Mouse (Mus musculus): ENCODE results near the gene Ms4a1. TPM values are rescaled to one million over a fixed set of nuclear protein-coding genes. Genes with fewer than 3 reads are reported as not detected.

Ms4a1 gene
- polyA plus RNA-seq, 1 experiment from 2014 or later, result 3.3 TPM

- WGBS (ENCODE audit: insufficient replicate concordance), result 55% methylated on average over 5 of the region's 5 CpGs
- Histone ChIP-seq H3K36me3 (replicated peaks; ENCODE audit: insufficient read depth, low read length) (no peaks in the 10 kb centered on the region), H3K4me2 (ENCODE audit: low read depth, low read length) (no peak overlapping the region), H3K9me3 (ENCODE audit: low read length) (no peaks in the 10 kb centered on the region), H3K4me3 (ENCODE audit: low read depth, low read length) (no peak overlapping the region), H3K27ac (ENCODE audit: low read depth) (no peak overlapping the region), H3K4me1 (ENCODE audit: insufficient read depth) (peaks cover 14% of the 10 kb centered on the region), H3K9ac (replicated peaks) (no peak overlapping the region), H3K27me3 (ENCODE audit: insufficient read depth, low read length) (no peaks in the 10 kb centered on the region)
- ATAC-seq (no peak), DNase-seq (no peak)
- TF ChIP-seq EP300 (IDR thresholded peaks at IDR 0.05; ENCODE audit: low read depth) (no peak), CTCF (IDR thresholded peaks at IDR 0.05; ENCODE audit: low read depth) (no peak)
Observed at GRCm38 (mm10) chr19:11234921-11235735, 30.9 kb downstream of the Ms4a1 start.

- Histone ChIP-seq H3K4me1 (ENCODE audit: insufficient read depth) (peaks cover 14% of the 10 kb centered on the region), H3K9ac (replicated peaks) (no peak overlapping the region), H3K27ac (ENCODE audit: low read depth) (no peak overlapping the region), H3K36me3 (replicated peaks; ENCODE audit: insufficient read depth, low read length) (no peaks in the 10 kb centered on the region), H3K9me3 (ENCODE audit: low read length) (no peaks in the 10 kb centered on the region), H3K4me3 (ENCODE audit: low read depth, low read length) (no peak overlapping the region), H3K27me3 (ENCODE audit: insufficient read depth, low read length) (no peaks in the 10 kb centered on the region), H3K4me2 (ENCODE audit: low read depth, low read length) (no peak overlapping the region)
- ATAC-seq (no peak), DNase-seq (no peak)
- no peak for TF ChIP-seq EP300 (IDR thresholded peaks at IDR 0.05; ENCODE audit: low read depth)
- no peak for TF ChIP-seq CTCF (IDR thresholded peaks at IDR 0.05; ENCODE audit: low read depth)
- 55% methylated on average over 5 of the region's 5 CpGs for WGBS (ENCODE audit: insufficient replicate concordance)
Observed at GRCm38 (mm10) chr19:11234244-11234643, 31.8 kb downstream of the Ms4a1 start.

- DNase-seq (no peak), ATAC-seq (no peak)
- TF ChIP-seq CTCF (IDR thresholded peaks at IDR 0.05; ENCODE audit: low read depth), result no peak
- TF ChIP-seq EP300 (IDR thresholded peaks at IDR 0.05; ENCODE audit: low read depth), result no peak
- peaks cover 14% of the 10 kb centered on the region for H3K4me1 ChIP-seq (ENCODE audit: insufficient read depth)
- no peaks in the 10 kb centered on the region for H3K36me3 ChIP-seq (replicated peaks; ENCODE audit: insufficient read depth, low read length)
- WGBS (ENCODE audit: insufficient replicate concordance), result 58% methylated on average over 5 of the region's 5 CpGs
- no peak within 1 kb of the TSS for H3K9ac ChIP-seq (replicated peaks)
- H3K4me3 ChIP-seq (ENCODE audit: low read depth, low read length), result no peak within 1 kb of the TSS
- no peaks in the 10 kb centered on the region for H3K9me3 ChIP-seq (ENCODE audit: low read length)
- no peaks in the 10 kb centered on the region for H3K27me3 ChIP-seq (ENCODE audit: insufficient read depth, low read length)
- H3K4me2 ChIP-seq (ENCODE audit: low read depth, low read length), result no peak within 1 kb of the TSS
- H3K27ac ChIP-seq (ENCODE audit: low read depth), result no peak within 1 kb of the TSS
Observed at GRCm38 (mm10) chr19:11232348-11232747, 33.7 kb downstream of the Ms4a1 start, which contains the start of gene Ms4a12. Gene Ms4a12, minus strand, starts transcription at chr19:11232448.

Other genes starting within 250 kb of the Ms4a1 start
- gene Ms4a18, start 248.2 kb downstream of the Ms4a1 start, polyA plus RNA-seq (2015; fragmentation: Nextera tagmentation; extraction: Ambion mirVana), result not detected in 2 replicates
- gene Ms4a8a, start 185.1 kb downstream of the Ms4a1 start, polyA plus RNA-seq (2015; fragmentation: Nextera tagmentation; extraction: Ambion mirVana), result 0.13 and 0.26 TPM in 2 replicates
- gene 1700017D01Rik, start 135.4 kb downstream of the Ms4a1 start, polyA plus RNA-seq (2015; fragmentation: Nextera tagmentation; extraction: Ambion mirVana), result not detected in 2 replicates
- gene 1700025F22Rik, start 100.9 kb downstream of the Ms4a1 start, polyA plus RNA-seq (2015; fragmentation: Nextera tagmentation; extraction: Ambion mirVana), result not detected in 2 replicates
- not detected in 2 replicates for gene Ms4a13, start 69.5 kb downstream of the Ms4a1 start, polyA plus RNA-seq (2015; fragmentation: Nextera tagmentation; extraction: Ambion mirVana)
- not detected in 2 replicates for gene Ms4a12, start 33.8 kb downstream of the Ms4a1 start, polyA plus RNA-seq (2015; fragmentation: Nextera tagmentation; extraction: Ambion mirVana)
- gene Ms4a5, start 17.6 kb upstream of the Ms4a1 start, polyA plus RNA-seq (2015; fragmentation: Nextera tagmentation; extraction: Ambion mirVana), result not detected in 2 replicates
- 0.02 TPM in 1 of 2 replicates, not detected in the other for gene Ms4a14, start 48.2 kb upstream of the Ms4a1 start, polyA plus RNA-seq (2015; fragmentation: Nextera tagmentation; extraction: Ambion mirVana)
- 2.9 and 3.5 TPM in 2 replicates for gene Ms4a7, start 69.9 kb upstream of the Ms4a1 start, polyA plus RNA-seq (2015; fragmentation: Nextera tagmentation; extraction: Ambion mirVana)
- 2.8 and 3.2 TPM in 2 replicates for gene Ms4a4a, start 109.3 kb upstream of the Ms4a1 start, polyA plus RNA-seq (2015; fragmentation: Nextera tagmentation; extraction: Ambion mirVana)
- gene Ms4a4c, start 138.5 kb upstream of the Ms4a1 start, polyA plus RNA-seq (2015; fragmentation: Nextera tagmentation; extraction: Ambion mirVana), result 2.1 and 2.5 TPM in 2 replicates
- 1.8 and 2.3 TPM in 2 replicates for gene Ms4a4b, start 177.3 kb upstream of the Ms4a1 start, polyA plus RNA-seq (2015; fragmentation: Nextera tagmentation; extraction: Ambion mirVana)
- gene Ms4a6c, start 203.1 kb upstream of the Ms4a1 start, polyA plus RNA-seq (2015; fragmentation: Nextera tagmentation; extraction: Ambion mirVana), result 13.1 and 13.4 TPM in 2 replicates
- gene Gm8369, start 219.7 kb upstream of the Ms4a1 start, polyA plus RNA-seq (2015; fragmentation: Nextera tagmentation; extraction: Ambion mirVana), result 1.6 and 2.1 TPM in 2 replicates